Mouse (Mus musculus): ENCODE results near the gene 4930590J08Rik. TPM values are rescaled to one million over a fixed set of nuclear protein-coding genes. Genes with fewer than 3 reads are reported as not detected.

The 4930590J08Rik gene
- polyA plus RNA-seq, 1 experiment from 2014 or later = 0.72 TPM

GRCm38 (mm10) chr6:91877885-91878651 is 24.5 kb upstream of the 4930590J08Rik start, which contains the start of gene Ccdc174:
Ccdc174 (plus strand) TSS chr6:91878053.
- Histone ChIP-seq H3K9ac (ENCODE audit: low read length) (peak within 1 kb of the TSS; percentile 93), H3K4me1 (ENCODE audit: control insufficient read depth in 2 of 2, insufficient read depth in 2 of 2, low read length in 2 of 2) (peaks cover 0 to 11% of the 10 kb centered on the region in 2 experiments; a peak in 3 of 4 replicates), H3K27ac (replicated peaks in 1 of 2; ENCODE audit: control insufficient read depth in 1 of 2, insufficient read depth in 1 of 2, low read depth in 2 of 2, low read length in 2 of 2) (peak within 1 kb of the TSS; percentile 65 to 73), H3K27me3 (ENCODE audit: control insufficient read depth, insufficient read depth, low read length) (no peaks in the 10 kb centered on the region), H3K4me3 (ENCODE audit: control insufficient read depth in 1 of 2, insufficient read depth in 1 of 2, low read depth in 1 of 2, low read length in 2 of 2) (peak within 1 kb of the TSS; percentile 82 to 97), H3K4me2 (ENCODE audit: low read length) (peak within 1 kb of the TSS; percentile 67), H3K9me3 (ENCODE audit: control insufficient read depth, low read length) (no peaks in the 10 kb centered on the region), H3K36me3 (ENCODE audit: control insufficient read depth, insufficient read depth, low read length) (peaks cover 24% of the 10 kb centered on the region)
- under 1% methylated on average over 47 of the region's 47 CpGs for WGBS
- ATAC-seq (ENCODE audit: insufficient number of reproducible peaks, insufficient read depth, low FRiP score, low read depth) = peak; percentile 82

- 15% methylated on average over 2 of the region's 2 CpGs for WGBS
- Histone ChIP-seq H3K4me2 (ENCODE audit: low read length) (no peak overlapping the region), H3K27me3 (ENCODE audit: control insufficient read depth, insufficient read depth, low read length) (no peaks in the 10 kb centered on the region), H3K4me3 (ENCODE audit: control insufficient read depth in 1 of 2, insufficient read depth in 1 of 2, low read depth in 1 of 2, low read length in 2 of 2) (no peak overlapping the region), H3K9me3 (ENCODE audit: control insufficient read depth, low read length) (no peaks in the 10 kb centered on the region), H3K9ac (ENCODE audit: low read length) (no peak overlapping the region), H3K27ac (replicated peaks in 1 of 2; ENCODE audit: control insufficient read depth in 1 of 2, insufficient read depth in 1 of 2, low read depth in 2 of 2, low read length in 2 of 2) (peak overlapping the region in 1 of 2 experiments; percentile 49; a peak in 1 of 4 replicates), H3K36me3 (ENCODE audit: control insufficient read depth, insufficient read depth, low read length) (peaks cover 74% of the 10 kb centered on the region), H3K4me1 (ENCODE audit: control insufficient read depth in 2 of 2, insufficient read depth in 2 of 2, low read length in 2 of 2) (peaks cover 4 to 12% of the 10 kb centered on the region in 2 experiments; a peak in 3 of 4 replicates)
- no peak for ATAC-seq (ENCODE audit: insufficient number of reproducible peaks, insufficient read depth, low FRiP score, low read depth)
These were observed 18.8 kb upstream of the 4930590J08Rik start for GRCm38 (mm10) chr6:91883859-91884258.

- 79% methylated on average over 3 of the region's 3 CpGs for WGBS
- no peak overlapping the region for H3K9ac ChIP-seq (ENCODE audit: low read length)
These were observed 13.2 kb upstream of the 4930590J08Rik start for GRCm38 (mm10) chr6:91889255-91889906.

GRCm38 (mm10) chr6:91890615-91891014 is 12.0 kb upstream of the 4930590J08Rik start:
- H3K9ac ChIP-seq (ENCODE audit: low read length) = no peak overlapping the region
- no peaks in the 10 kb centered on the region for H3K27me3 ChIP-seq (ENCODE audit: control insufficient read depth, insufficient read depth, low read length)
- H3K36me3 ChIP-seq (ENCODE audit: control insufficient read depth, insufficient read depth, low read length) = peaks cover 92% of the 10 kb centered on the region
- H3K4me1 ChIP-seq (ENCODE audit: control insufficient read depth in 2 of 2, insufficient read depth in 2 of 2, low read length in 2 of 2) = no peaks in the 10 kb centered on the region
- ATAC-seq (ENCODE audit: insufficient number of reproducible peaks, insufficient read depth, low FRiP score, low read depth) = no peak
- H3K4me2 ChIP-seq (ENCODE audit: low read length) = no peak overlapping the region
- H3K9me3 ChIP-seq (ENCODE audit: control insufficient read depth, low read length) = no peaks in the 10 kb centered on the region
- H3K27ac ChIP-seq (replicated peaks in 1 of 2; ENCODE audit: control insufficient read depth in 1 of 2, insufficient read depth in 1 of 2, low read depth in 2 of 2, low read length in 2 of 2) = no peak overlapping the region
- no peak overlapping the region for H3K4me3 ChIP-seq (ENCODE audit: control insufficient read depth in 1 of 2, insufficient read depth in 1 of 2, low read depth in 1 of 2, low read length in 2 of 2)
- WGBS = 87% methylated on average over 5 of the region's 5 CpGs

More at GRCm38 (mm10) chr6:91889255-91889906, 13.2 kb upstream of the 4930590J08Rik start:
- Histone ChIP-seq H3K4me2 (ENCODE audit: low read length) (no peak overlapping the region), H3K36me3 (ENCODE audit: control insufficient read depth, insufficient read depth, low read length) (peaks cover 85% of the 10 kb centered on the region), H3K27me3 (ENCODE audit: control insufficient read depth, insufficient read depth, low read length) (no peaks in the 10 kb centered on the region), H3K4me1 (ENCODE audit: control insufficient read depth in 2 of 2, insufficient read depth in 2 of 2, low read length in 2 of 2) (no peaks in the 10 kb centered on the region), H3K9me3 (ENCODE audit: control insufficient read depth, low read length) (no peaks in the 10 kb centered on the region), H3K4me3 (ENCODE audit: control insufficient read depth in 1 of 2, insufficient read depth in 1 of 2, low read depth in 1 of 2, low read length in 2 of 2) (no peak overlapping the region), H3K27ac (replicated peaks in 1 of 2; ENCODE audit: control insufficient read depth in 1 of 2, insufficient read depth in 1 of 2, low read depth in 2 of 2, low read length in 2 of 2) (no peak overlapping the region)
- ATAC-seq (ENCODE audit: insufficient number of reproducible peaks, insufficient read depth, low FRiP score, low read depth) = no peak

GRCm38 (mm10) chr6:91891776-91892175 is 10.8 kb upstream of the 4930590J08Rik start:
- no peak overlapping the region for H3K4me3 ChIP-seq (ENCODE audit: control insufficient read depth in 1 of 2, insufficient read depth in 1 of 2, low read depth in 1 of 2, low read length in 2 of 2)
- H3K27ac ChIP-seq (replicated peaks in 1 of 2; ENCODE audit: control insufficient read depth in 1 of 2, insufficient read depth in 1 of 2, low read depth in 2 of 2, low read length in 2 of 2) = no peak overlapping the region
- 90% methylated on average over 2 of the region's 2 CpGs for WGBS
- H3K9me3 ChIP-seq (ENCODE audit: control insufficient read depth, low read length) = no peaks in the 10 kb centered on the region
- peaks cover 91% of the 10 kb centered on the region for H3K36me3 ChIP-seq (ENCODE audit: control insufficient read depth, insufficient read depth, low read length)
- no peak overlapping the region for H3K9ac ChIP-seq (ENCODE audit: low read length)
- no peaks in the 10 kb centered on the region for H3K27me3 ChIP-seq (ENCODE audit: control insufficient read depth, insufficient read depth, low read length)
- H3K4me2 ChIP-seq (ENCODE audit: low read length) = no peak overlapping the region
- ATAC-seq (ENCODE audit: insufficient number of reproducible peaks, insufficient read depth, low FRiP score, low read depth) = no peak
- H3K4me1 ChIP-seq (ENCODE audit: control insufficient read depth in 2 of 2, insufficient read depth in 2 of 2, low read length in 2 of 2) = no peaks in the 10 kb centered on the region

- no peak for ATAC-seq (ENCODE audit: insufficient number of reproducible peaks, insufficient read depth, low FRiP score, low read depth)
- no peak overlapping the region for H3K4me3 ChIP-seq (ENCODE audit: control insufficient read depth in 1 of 2, insufficient read depth in 1 of 2, low read depth in 1 of 2, low read length in 2 of 2)
- H3K27ac ChIP-seq (replicated peaks in 1 of 2; ENCODE audit: control insufficient read depth in 1 of 2, insufficient read depth in 1 of 2, low read depth in 2 of 2, low read length in 2 of 2) = no peak overlapping the region
- no peak overlapping the region for H3K4me2 ChIP-seq (ENCODE audit: low read length)
- no peaks in the 10 kb centered on the region for H3K4me1 ChIP-seq (ENCODE audit: control insufficient read depth in 2 of 2, insufficient read depth in 2 of 2, low read length in 2 of 2)
- no peaks in the 10 kb centered on the region for H3K9me3 ChIP-seq (ENCODE audit: control insufficient read depth, low read length)
- peaks cover 94% of the 10 kb centered on the region for H3K36me3 ChIP-seq (ENCODE audit: control insufficient read depth, insufficient read depth, low read length)
- WGBS = 75% methylated on average over 3 of the region's 3 CpGs
- no peak overlapping the region for H3K9ac ChIP-seq (ENCODE audit: low read length)
- no peaks in the 10 kb centered on the region for H3K27me3 ChIP-seq (ENCODE audit: control insufficient read depth, insufficient read depth, low read length)
These were observed 5.8 kb upstream of the 4930590J08Rik start for GRCm38 (mm10) chr6:91896783-91897182.

- Histone ChIP-seq H3K4me2 (ENCODE audit: low read length) (no peak overlapping the region), H3K36me3 (ENCODE audit: control insufficient read depth, insufficient read depth, low read length) (peaks cover 52% of the 10 kb centered on the region), H3K9ac (ENCODE audit: low read length) (no peak overlapping the region), H3K27ac (replicated peaks in 1 of 2; ENCODE audit: control insufficient read depth in 1 of 2, insufficient read depth in 1 of 2, low read depth in 2 of 2, low read length in 2 of 2) (no peak overlapping the region), H3K27me3 (ENCODE audit: control insufficient read depth, insufficient read depth, low read length) (no peaks in the 10 kb centered on the region), H3K9me3 (ENCODE audit: control insufficient read depth, low read length) (no peaks in the 10 kb centered on the region), H3K4me1 (ENCODE audit: control insufficient read depth in 2 of 2, insufficient read depth in 2 of 2, low read length in 2 of 2) (no peaks in the 10 kb centered on the region), H3K4me3 (ENCODE audit: control insufficient read depth in 1 of 2, insufficient read depth in 1 of 2, low read depth in 1 of 2, low read length in 2 of 2) (no peak overlapping the region)
- no peak for ATAC-seq (ENCODE audit: insufficient number of reproducible peaks, insufficient read depth, low FRiP score, low read depth)
- WGBS = 29% methylated on average over 5 of the region's 5 CpGs
These were observed 1.1 kb upstream of the 4930590J08Rik start for GRCm38 (mm10) chr6:91901505-91901904.
